ENCODE assay signal across 20 mouse cellular contexts in the genomic region with DNA sequence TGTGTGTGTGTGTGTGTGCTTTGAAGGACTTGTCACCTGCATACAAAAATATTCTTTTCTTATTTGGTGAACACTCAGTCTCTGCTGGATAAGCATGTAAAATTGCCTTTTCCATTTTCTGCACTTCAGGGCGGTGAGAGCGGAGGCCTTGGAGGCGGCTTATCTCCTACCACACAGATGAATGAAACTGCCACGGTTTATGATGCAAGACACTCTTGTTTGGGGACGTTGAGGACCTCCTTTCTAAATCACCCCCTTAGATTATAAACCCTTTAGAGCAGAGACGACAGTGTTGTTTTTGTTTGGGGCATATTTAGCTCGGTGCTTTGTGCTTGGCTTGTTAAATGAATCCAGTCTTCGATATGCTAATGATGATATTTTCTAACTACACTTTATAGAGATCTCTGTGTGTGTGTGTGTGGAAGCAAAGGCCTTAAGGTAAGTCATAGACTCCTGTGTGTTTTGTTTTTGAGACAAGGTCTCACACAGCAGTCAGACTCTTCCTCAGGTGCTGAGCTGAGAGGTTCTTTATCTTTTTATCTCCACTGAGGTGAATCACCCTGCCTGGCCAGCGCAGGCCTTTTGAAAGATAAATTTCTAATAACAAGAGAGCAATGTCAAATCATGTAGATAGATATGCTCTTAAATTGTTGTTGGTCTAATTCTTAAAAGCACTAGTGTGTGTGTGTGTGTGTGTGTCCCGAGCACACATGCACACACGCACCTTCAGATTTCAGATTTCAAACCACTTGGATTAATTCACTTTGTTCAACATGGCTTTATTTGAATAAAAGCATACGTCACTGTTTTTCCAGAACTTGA. TPM values are rescaled to one million over a fixed set of nuclear protein-coding genes. Genes with fewer than 3 reads are reported as not detected.
DNase-seq lines count a peak whose midpoint lies in the region; ATAC-seq lines count a peak whose summit lies in the region.
"Had no signal": no experiment of that assay in that cellular context is flagged by ENCODE, and none has a peak within 500 bp of the region (broad histone marks: within the 10 kb centered on the region; RNA-seq: fewer than 3 reads in every experiment).

No protein-coding gene starts in this region.

- H3K27me3 ChIP-seq in midbrain, embryonic 12.5 days = no peaks in the 10 kb centered on the region
- H3K27me3 ChIP-seq in midbrain, embryonic 16.5 days (ENCODE audit: control insufficient read depth, insufficient read depth, low read depth, low read length) = no peaks in the 10 kb centered on the region
- no peaks in the 10 kb centered on the region for H3K27me3 ChIP-seq in liver, embryonic 12.5 days (replicated peaks)
- H3K27me3 ChIP-seq: hindbrain, embryonic 12.5 days; intestine, embryonic 15.5 days; kidney, embryonic 15.5 days; limb, embryonic 15.5 days; neural tube, embryonic 12.5 days had no signal

- no peak overlapping the region for H3K9ac ChIP-seq in midbrain, embryonic 12.5 days (replicated peaks)
- H3K9ac ChIP-seq in midbrain, embryonic 16.5 days (ENCODE audit: low read depth, low read length) = no peak overlapping the region
- H3K9ac ChIP-seq in liver, embryonic 12.5 days = peak overlapping the region; percentile 51; the same call in 1 of the 2 replicates
- H3K9ac ChIP-seq: hindbrain, embryonic 12.5 days; intestine, embryonic 15.5 days; kidney, embryonic 15.5 days; limb, embryonic 15.5 days; neural tube, embryonic 12.5 days had no signal

- no peaks in the 10 kb centered on the region for H3K9me3 ChIP-seq in midbrain, embryonic 12.5 days
- no peaks in the 10 kb centered on the region for H3K9me3 ChIP-seq in midbrain, embryonic 16.5 days (replicated peaks; ENCODE audit: control insufficient read depth, low read length, poor library complexity, severe bottlenecking)
- H3K9me3 ChIP-seq in liver, embryonic 12.5 days (replicated peaks) = no peaks in the 10 kb centered on the region
- H3K9me3 ChIP-seq: hindbrain, embryonic 12.5 days; intestine, embryonic 15.5 days; kidney, embryonic 15.5 days; limb, embryonic 15.5 days; neural tube, embryonic 12.5 days had no signal

- DNase-seq in gastrocnemius, postnatal 14 days = no peak
- no peak for DNase-seq in spleen, adult 12 weeks (ENCODE audit: low spot score)
- DNase-seq in cerebellum, adult 9-11 months = no peak
- DNase-seq: adrenal gland, postnatal 36 days; cerebellum, adult 11 months; gastrocnemius, postnatal 10 days; heart, postnatal 10 days; layer of hippocampus, postnatal 36 days; lung, postnatal 10 days had no signal

- no peak overlapping the region for H3K4me3 ChIP-seq in midbrain, embryonic 12.5 days
- no peak overlapping the region for H3K4me3 ChIP-seq in midbrain, embryonic 16.5 days (ENCODE audit: low read depth, low read length)
- no peak overlapping the region for H3K4me3 ChIP-seq in liver, embryonic 12.5 days
- H3K4me3 ChIP-seq: hindbrain, embryonic 12.5 days; intestine, embryonic 15.5 days; kidney, embryonic 15.5 days; limb, embryonic 15.5 days; neural tube, embryonic 12.5 days had no signal

- intact Hi-C loops in gastrocnemius, postnatal 14 days (cut with DNase I; ENCODE audit: low total_unique reads) = no loop called here

- ATAC-seq in midbrain, embryonic 12.5 days (ENCODE audit: low FRiP score, low read depth) = 0 out of 2 replicates have a peak, but pooled peaks have one; percentile 34
- no peak for ATAC-seq in midbrain, embryonic 16.5 days
- peak; percentile 60 for ATAC-seq in common myeloid progenitor, adult 5-6 weeks (replicated peaks; ENCODE audit: low read depth, poor library complexity, severe bottlenecking)
- peak; percentile 94 for ATAC-seq in liver, embryonic 12.5 days
- peak; percentile 93 for ATAC-seq in megakaryocyte-erythroid progenitor cell, adult 5-6 weeks (replicated peaks; ENCODE audit: low FRiP score, low TSS enrichment, poor library complexity, severe bottlenecking)
- ATAC-seq: intestine, embryonic 15.5 days had no signal

- H3K27ac ChIP-seq in midbrain, embryonic 12.5 days (replicated peaks) = no peak overlapping the region
- no peak overlapping the region for H3K27ac ChIP-seq in midbrain, embryonic 16.5 days (ENCODE audit: low read length)
- H3K27ac ChIP-seq in liver, embryonic 12.5 days = peak overlapping the region; percentile 84
- H3K27ac ChIP-seq: hindbrain, embryonic 12.5 days; intestine, embryonic 15.5 days; kidney, embryonic 15.5 days; limb, embryonic 15.5 days; neural tube, embryonic 12.5 days; stomach, postnatal 0 days had no signal

- no peaks in the 10 kb centered on the region for H3K36me3 ChIP-seq in midbrain, embryonic 12.5 days
- no peaks in the 10 kb centered on the region for H3K36me3 ChIP-seq in midbrain, embryonic 16.5 days (ENCODE audit: control insufficient read depth, insufficient read depth, low read length)
- H3K36me3 ChIP-seq in liver, embryonic 12.5 days = no peaks in the 10 kb centered on the region
- H3K36me3 ChIP-seq: hindbrain, embryonic 12.5 days; intestine, embryonic 15.5 days; kidney, embryonic 15.5 days; limb, embryonic 15.5 days; neural tube, embryonic 12.5 days had no signal

- no peak overlapping the region for H3K4me2 ChIP-seq in midbrain, embryonic 12.5 days (replicated peaks)
- no peak overlapping the region for H3K4me2 ChIP-seq in midbrain, embryonic 16.5 days (ENCODE audit: low read length)
- H3K4me2 ChIP-seq in liver, embryonic 12.5 days = peak overlapping the region; percentile 45
- H3K4me2 ChIP-seq: hindbrain, embryonic 12.5 days; intestine, embryonic 15.5 days; kidney, embryonic 15.5 days; limb, embryonic 15.5 days; neural tube, embryonic 12.5 days had no signal

- WGBS in midbrain, embryonic 12.5 days = 75% methylated on average over 12 of the region's 12 CpGs
- WGBS in midbrain, embryonic 16.5 days = 69% methylated on average over 12 of the region's 12 CpGs
- 41% methylated on average over 12 of the region's 12 CpGs for WGBS in liver, embryonic 12.5 days (ENCODE audit: insufficient replicate concordance)

- H3K4me1 ChIP-seq in midbrain, embryonic 12.5 days = no peaks in the 10 kb centered on the region
- H3K4me1 ChIP-seq in midbrain, embryonic 16.5 days (ENCODE audit: control insufficient read depth, insufficient read depth, low read length) = no peaks in the 10 kb centered on the region
- H3K4me1 ChIP-seq in liver, embryonic 12.5 days = peaks cover 58% of the 10 kb centered on the region
- H3K4me1 ChIP-seq: hindbrain, embryonic 12.5 days; intestine, embryonic 15.5 days; kidney, embryonic 15.5 days; limb, embryonic 15.5 days; neural tube, embryonic 12.5 days had no signal

RNA-seq across cellular contexts. Expression of a gene that starts 8.4 kb away (rescaled TPM):
- 269 and 274 TPM in 2 replicates for polyA plus RNA-seq in midbrain, embryonic 12.5 days (2016; fragmentation: Nextera tagmentation; extraction: Ambion mirVana)
- polyA plus RNA-seq in midbrain, embryonic 16.5 days (2015; fragmentation: Nextera tagmentation; extraction: Ambion mirVana) = 263 and 296 TPM in 2 replicates
- 77.6 and 98.7 TPM in 2 replicates for total RNA-seq in common myeloid progenitor, adult 5-6 weeks (2017)
- polyA plus RNA-seq in liver, embryonic 12.5 days (2016; fragmentation: Nextera tagmentation; extraction: Ambion mirVana) = 107 and 109 TPM in 2 replicates
- total RNA-seq in megakaryocyte-erythroid progenitor cell, adult 5-6 weeks (2014; fragmentation: Nextera tagmentation) = 68.2 and 83.1 TPM in 2 replicates
- 66.6 and 73.7 TPM in 2 replicates for total RNA-seq in megakaryocyte-erythroid progenitor cell, adult 5-6 weeks (2017)
- 10 to 100 TPM; 20.1 to 20.6 TPM for total RNA-seq in gastrocnemius, postnatal 14 days (2021)
